Mouse (Mus musculus): ENCODE measurements around the gene Pex5l.

Gene Pex5l

DNA sequence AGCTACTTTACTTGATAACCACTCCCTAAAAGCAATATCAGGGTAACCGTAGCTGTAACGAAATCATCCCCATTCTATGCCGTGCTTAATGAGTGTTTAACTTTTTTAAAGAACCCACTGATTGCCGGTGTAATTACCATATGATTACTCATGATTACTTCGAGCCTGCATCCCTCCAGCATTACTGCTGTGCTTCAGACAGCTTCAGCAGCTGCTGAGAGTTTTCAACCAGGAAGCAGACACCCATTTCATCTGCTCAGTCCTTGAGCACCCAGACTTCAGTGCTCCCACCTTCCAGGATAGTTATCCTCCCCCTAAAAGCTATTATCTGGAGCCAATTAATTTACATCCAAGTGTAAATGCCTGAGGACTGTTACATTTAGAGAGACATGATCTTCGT, 218.9 kb downstream of the Pex5l start:
- no peak for DNase-seq

DNA sequence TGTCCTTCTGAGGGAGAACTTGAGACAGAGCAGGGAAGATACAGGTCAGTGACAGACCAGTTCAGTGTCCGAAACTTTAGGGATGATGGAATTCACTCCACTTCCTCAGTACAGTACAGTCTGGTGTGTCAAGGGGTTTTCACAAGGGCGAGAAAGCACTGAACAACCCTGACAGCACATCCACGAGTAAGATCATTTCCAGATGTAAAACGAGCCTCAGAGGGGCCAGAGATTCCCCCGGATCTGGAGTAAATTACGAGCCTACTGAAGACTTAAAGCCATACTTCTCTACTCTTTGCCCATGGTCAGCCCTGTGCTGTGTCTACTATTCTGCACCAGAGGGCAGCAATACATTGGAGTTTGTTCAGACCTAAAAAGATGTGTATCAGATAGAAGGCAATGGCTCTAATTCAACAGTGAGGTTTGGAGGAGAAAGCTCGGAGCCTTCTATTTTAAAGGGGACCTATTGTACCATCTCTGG, 232.9 kb downstream of the Pex5l start:
- DNase-seq = peak; percentile 1 to 5

DNA sequence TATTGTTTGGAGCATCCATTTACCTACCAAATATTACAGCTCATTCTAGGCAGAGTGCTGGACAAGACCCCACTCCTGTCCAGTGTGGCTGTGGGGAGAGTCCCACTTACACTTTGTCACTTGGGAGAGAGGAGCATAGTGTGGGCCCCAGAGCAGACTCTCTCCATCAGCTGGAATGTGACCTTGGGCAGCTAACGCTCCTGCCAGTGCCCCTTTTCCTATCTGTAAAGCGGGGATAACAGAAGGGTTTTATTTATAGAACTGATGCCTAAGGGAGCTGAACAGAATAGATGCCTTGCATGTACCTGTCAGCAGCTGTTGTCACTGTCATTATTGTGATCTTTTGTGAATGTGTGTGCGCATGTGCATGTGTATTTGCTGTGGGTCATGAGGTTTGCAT, 234.6 kb downstream of the Pex5l start:
- no peak for DNase-seq

DNA sequence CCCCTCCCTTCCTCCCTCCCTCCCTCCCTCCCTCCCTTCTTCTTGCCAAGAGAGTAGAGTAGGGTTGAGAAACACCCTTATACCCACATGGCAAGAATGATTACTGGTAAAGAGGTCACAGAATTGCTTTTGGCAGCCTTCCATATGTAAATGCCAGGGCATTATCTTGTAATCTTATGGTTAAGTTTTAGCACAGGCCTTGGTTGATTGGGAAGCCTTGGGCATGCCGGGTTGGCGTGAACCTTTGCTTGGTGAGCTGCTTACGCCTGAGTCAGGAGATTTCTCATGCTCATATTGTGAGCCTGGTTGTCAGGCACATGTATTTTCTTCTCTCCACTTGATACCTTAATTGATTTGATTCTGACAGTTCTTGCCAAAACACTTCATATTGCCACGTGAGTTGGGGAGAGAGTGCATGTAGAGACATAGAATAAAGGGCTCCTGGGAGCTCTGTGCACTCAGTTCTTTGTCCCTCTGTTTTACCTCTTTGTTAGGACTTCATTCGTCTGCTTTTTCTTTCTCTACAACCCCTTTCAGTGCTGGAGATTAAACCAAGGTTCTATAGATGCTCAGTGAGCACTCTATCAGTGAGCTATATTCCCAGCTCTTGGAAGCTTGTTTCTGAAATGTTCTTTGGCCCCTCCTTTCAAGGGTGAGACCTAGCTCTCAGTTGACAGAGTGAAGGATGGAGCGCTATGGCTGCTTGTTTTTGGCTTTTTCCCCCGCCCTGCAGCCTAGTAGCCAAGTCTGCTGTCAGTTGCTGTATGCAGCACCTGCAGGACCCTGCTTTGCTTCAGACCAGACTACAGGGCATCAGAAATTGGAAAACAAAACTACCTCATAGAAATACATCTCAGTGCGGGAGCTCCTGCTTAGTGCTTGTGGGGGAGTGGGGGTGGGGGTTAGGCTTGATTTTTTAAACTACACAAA, 236.9 kb downstream of the Pex5l start:
- peak; percentile 5 to 20 for DNase-seq

DNA sequence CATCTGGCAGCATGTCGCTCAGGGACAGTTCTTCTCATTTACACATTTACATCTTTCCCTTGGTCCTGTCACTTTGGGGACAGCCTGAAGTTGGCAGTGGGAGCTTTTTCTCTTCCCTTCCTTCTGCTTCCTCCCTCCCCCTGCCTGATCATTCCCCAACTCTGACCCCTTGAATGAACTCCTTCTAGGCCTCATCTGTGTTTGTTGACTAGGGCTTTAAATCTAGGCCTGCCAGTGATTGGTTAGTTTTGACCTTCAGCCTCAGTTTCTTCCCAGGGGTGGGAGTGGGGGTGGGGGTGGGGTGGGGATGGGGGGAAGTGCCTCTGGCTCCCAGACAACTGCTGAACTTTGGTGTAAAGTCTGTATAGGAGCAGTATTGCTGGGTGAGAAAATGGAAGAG, 238.4 kb downstream of the Pex5l start:
- no peak for DNase-seq

DNA sequence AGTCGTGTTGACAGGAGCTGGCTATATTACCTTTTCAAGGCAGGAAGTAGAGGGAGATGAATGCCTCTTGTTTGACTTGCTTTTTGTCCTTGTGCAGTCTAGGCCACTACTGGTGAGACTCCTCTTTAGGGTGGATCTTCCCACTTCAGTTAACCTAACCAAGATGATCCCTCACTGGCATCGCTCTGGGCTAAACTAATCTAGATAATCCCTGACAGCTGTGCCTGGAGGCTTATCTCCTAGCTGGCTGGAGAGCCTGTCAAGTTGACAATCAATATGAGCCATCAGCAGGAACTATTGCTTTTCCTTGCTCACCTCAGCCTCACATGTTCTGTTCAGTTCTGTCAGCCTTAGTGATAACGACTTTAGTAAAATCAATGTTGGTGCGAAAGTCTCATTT, 239.6 kb downstream of the Pex5l start:
- DNase-seq = no peak
